Mouse (Mus musculus) heart, embryonic 14.5 days (tissue): ENCODE measurements around the gene Kcnip1. TPM values are rescaled to one million over a fixed set of nuclear protein-coding genes. Genes with fewer than 3 reads are reported as not detected.

Experiments
- ATAC-seq: fragments of 200-750 bp; cut with Nextera tagmentation; 2 replicates; pipeline ENCODE4 v1.8.0; 2017; ENCODE audit warnings: low read depth, moderate TSS enrichment; ENCODE audit not compliant: insufficient number of reproducible peaks, insufficient read depth, low FRiP score
- H3K27ac ChIP-seq, 2 experiments: fragments of 200-500 bp in 1 of 2; fragments of 300-500 bp in 1 of 2; sonication (generic) in 1 of 2; replicated peaks in 1 of 2; 2 replicates each; pipeline ENCODE4 v1.5.1; 2012 to 2014; ENCODE audit warnings: low read depth in 2 of 2, low read length in 2 of 2, control low read depth in 1 of 2, mild to moderate bottlenecking in 1 of 2, mixed read lengths in 1 of 2; ENCODE audit not compliant: control insufficient read depth in 1 of 2, insufficient read depth in 1 of 2
- H3K27me3 ChIP-seq: fragments of 300-500 bp; sonication (generic); 2 replicates; pipeline ENCODE4 v1.6.1; 2014; ENCODE audit warnings: mild to moderate bottlenecking, low read length, control low read depth; ENCODE audit not compliant: control insufficient read depth, insufficient read depth
- H3K36me3 ChIP-seq: fragments of 300-500 bp; sonication (generic); 2 replicates; pipeline ENCODE4 v1.6.1; 2014; ENCODE audit warnings: mild to moderate bottlenecking, control low read depth, low read length, mixed read lengths; ENCODE audit not compliant: control insufficient read depth, insufficient read depth
- H3K4me1 ChIP-seq, 2 experiments: fragments of 200-500 bp in 1 of 2; fragments of 300-500 bp in 1 of 2; sonication (generic) in 1 of 2; 2 replicates each; pipeline ENCODE4 v1.6.1; 2012 to 2014; ENCODE audit warnings: low read length in 2 of 2, control low read depth in 1 of 2, mixed read lengths in 1 of 2; ENCODE audit not compliant: control insufficient read depth in 2 of 2, insufficient read depth in 2 of 2
- H3K4me2 ChIP-seq: fragments of 300-500 bp; sonication (generic); 2 replicates; pipeline ENCODE4 v1.6.1; 2014; ENCODE audit warnings: mild to moderate bottlenecking, low read length
- H3K4me3 ChIP-seq, 2 experiments: fragments of 200-500 bp in 1 of 2; fragments of 300-500 bp in 1 of 2; sonication (generic) in 1 of 2; 2 replicates each; pipeline ENCODE4 v1.5.1; 2012 to 2014; ENCODE audit warnings: low read length in 2 of 2, mild to moderate bottlenecking in 2 of 2, control low read depth in 1 of 2, low read depth in 1 of 2, moderate library complexity in 1 of 2; ENCODE audit not compliant: control insufficient read depth in 1 of 2, insufficient read depth in 1 of 2
- H3K9ac ChIP-seq: fragments of 300-500 bp; sonication (generic); 2 replicates; pipeline ENCODE4 v1.6.1; 2014; ENCODE audit warnings: mild to moderate bottlenecking, low read length
- H3K9me3 ChIP-seq: fragments of 300-500 bp; sonication (generic); 2 replicates; pipeline ENCODE4 v1.6.1; 2016; ENCODE audit warnings: low read length, control low read depth; ENCODE audit not compliant: control insufficient read depth
- WGBS: fragments of 180-500 bp; shearing (Covaris S2); extraction: QIAGEN DNeasy Blood & Tissue Kit; methylation state at CpG from one replicate; pipeline ENCODE4 v1.1.7; 2014; 5-methylcytosine and 5-hydroxymethylcytosine counted together
- polyA plus RNA-seq: library from polyadenylated mRNA; unstranded; fragments of >200 nt; fragmentation: Nextera tagmentation; extraction: Ambion mirVana; gene quantifications from 2 replicates; pipeline ENCODE4 v1.2.1, GENCODE M21; 2014

The Kcnip1 gene
- polyA plus RNA-seq, 1 experiment from 2014 or later, result 0.11 TPM

DNA sequence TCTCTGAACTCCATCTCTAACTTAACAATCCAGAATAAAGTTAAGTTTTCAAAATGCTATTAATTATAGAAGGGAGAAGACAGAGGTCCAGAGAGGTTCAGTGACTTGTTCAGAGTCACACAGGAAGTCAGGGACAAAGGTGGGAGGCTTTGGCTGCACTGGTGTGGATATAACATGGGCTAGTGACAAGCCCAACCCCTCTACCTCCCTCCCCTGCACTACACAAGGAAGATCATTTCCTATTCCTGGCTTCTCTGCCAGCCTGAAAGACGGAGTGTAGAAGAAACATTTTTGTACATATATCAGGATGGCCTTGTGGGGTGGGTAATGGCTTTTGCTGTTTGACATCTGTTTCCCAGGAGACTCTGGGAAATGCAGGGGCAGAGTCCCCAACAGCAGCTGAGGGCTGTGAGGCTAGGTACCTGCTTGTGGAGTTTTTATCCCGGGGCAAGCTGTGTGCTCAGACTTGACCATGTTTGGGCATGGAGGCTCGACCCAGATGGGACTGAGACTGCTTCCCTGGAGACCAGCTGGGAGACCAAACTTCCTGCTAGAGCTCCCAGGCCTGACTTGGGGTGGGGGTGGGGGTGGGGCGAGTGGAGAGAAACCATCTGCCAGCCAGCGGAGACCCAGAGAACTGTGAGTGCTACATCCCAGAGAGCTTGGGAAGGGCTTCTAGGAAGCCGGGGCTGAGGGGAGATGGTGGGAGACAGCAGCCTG is 30.1 kb downstream of the Kcnip1 start, which contains the start of gene Kcnmb1:
Kcnmb1 (plus strand) TSS at position 326 of the 720 bp plus-strand sequence.
- H3K9ac ChIP-seq, result peak within 1 kb of the TSS; percentile 1; the same call in 1 of the 2 replicates
- ATAC-seq, result no peak
- WGBS, result 3% methylated on average over 6 of the region's 6 CpGs
- no peaks in the 10 kb centered on the region for H3K36me3 ChIP-seq
- H3K9me3 ChIP-seq, result no peaks in the 10 kb centered on the region
- peak within 1 kb of the TSS; percentile 14 to 24; a peak in 1 of 4 replicates for H3K4me3 ChIP-seq
- no peaks in the 10 kb centered on the region for H3K27me3 ChIP-seq
- H3K4me2 ChIP-seq, result peak within 1 kb of the TSS; percentile 46
- H3K4me1 ChIP-seq, result peaks cover 9 to 13% of the 10 kb centered on the region in 2 experiments; a peak in 2 of 4 replicates
- H3K27ac ChIP-seq, result peak within 1 kb of the TSS in 1 of 2 experiments; percentile 39; a peak in 1 of 4 replicates

DNA sequence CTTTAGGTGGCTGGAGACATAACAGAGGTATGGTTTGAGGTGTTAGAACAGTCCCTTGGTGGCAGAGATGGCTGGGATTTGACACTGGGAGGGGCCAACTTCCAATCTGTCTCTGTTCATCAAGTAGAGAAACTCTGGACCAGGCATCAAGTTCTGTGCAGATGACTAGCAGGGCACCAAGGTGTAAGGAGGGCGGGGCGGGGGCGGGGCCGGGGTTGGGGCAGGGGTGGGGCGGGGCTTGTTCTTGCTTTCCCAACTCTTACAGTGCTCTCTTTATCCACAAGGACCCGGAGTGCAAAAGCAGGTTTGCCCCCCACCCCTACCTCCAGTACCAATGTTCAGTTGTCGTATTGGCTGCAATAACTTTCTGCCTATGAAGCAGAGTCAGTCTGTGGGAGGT is 30.8 kb downstream of the Kcnip1 start:
- Histone ChIP-seq H3K9ac (no peak overlapping the region), H3K4me2 (no peak overlapping the region), H3K27me3 (no peaks in the 10 kb centered on the region), H3K4me3 (no peak overlapping the region), H3K4me1 (peaks cover 9 to 13% of the 10 kb centered on the region in 2 experiments; a peak in 2 of 4 replicates), H3K36me3 (no peaks in the 10 kb centered on the region), H3K9me3 (no peaks in the 10 kb centered on the region), H3K27ac (no peak overlapping the region)
- no peak for ATAC-seq
- WGBS, result 32% methylated on average over 7 of the region's 7 CpGs

DNA sequence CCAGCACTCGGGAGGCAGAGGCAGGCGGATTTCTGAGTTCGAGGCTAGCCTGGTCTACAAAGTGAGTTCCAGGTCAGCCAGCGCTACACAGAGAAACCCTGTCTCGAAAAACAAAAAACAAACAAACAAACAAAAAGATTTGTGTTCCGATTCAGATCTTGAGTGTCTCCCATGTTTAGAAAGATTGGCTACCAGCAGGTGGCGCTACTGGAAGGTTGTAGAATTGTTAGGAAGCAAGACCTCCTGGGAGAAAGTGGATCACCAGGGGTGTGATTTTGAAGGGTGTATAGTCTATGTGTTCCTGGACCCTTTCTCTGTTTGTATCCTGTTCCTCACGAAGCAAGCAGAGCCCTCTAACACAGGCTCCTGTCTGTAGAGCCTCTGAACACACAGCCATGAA is 34.2 kb downstream of the Kcnip1 start:
- Histone ChIP-seq H3K4me1 (peaks cover 8 to 9% of the 10 kb centered on the region in 2 experiments; a peak in 2 of 4 replicates), H3K4me2 (no peak overlapping the region), H3K36me3 (no peaks in the 10 kb centered on the region), H3K9me3 (no peaks in the 10 kb centered on the region), H3K4me3 (no peak overlapping the region), H3K9ac (no peak overlapping the region), H3K27me3 (no peaks in the 10 kb centered on the region), H3K27ac (no peak overlapping the region)
- WGBS, result 73% methylated on average over 8 of the region's 8 CpGs
- ATAC-seq, result no peak

DNA sequence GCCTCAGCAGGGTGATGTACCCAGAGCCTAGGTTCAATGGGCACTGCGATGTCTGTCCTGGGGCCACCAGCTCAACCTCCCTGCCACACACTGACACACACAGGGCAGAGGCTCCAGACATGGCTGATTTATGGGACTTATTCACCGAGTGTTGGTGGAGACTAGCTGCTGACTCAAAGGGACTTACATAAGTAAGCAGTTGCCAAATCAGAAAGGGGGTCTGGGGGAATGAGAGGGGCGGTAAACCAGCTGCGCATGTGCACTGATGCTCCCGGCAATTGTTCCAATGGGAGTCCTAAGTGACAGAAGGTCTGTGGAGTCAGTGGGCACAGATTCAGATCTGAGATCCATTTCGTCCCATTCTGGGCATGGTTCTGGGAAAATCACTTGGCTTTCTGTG is 35.4 kb downstream of the Kcnip1 start:
- WGBS, result 90% methylated on average over 6 of the region's 6 CpGs
- Histone ChIP-seq H3K27me3 (no peaks in the 10 kb centered on the region), H3K36me3 (no peaks in the 10 kb centered on the region), H3K9me3 (no peaks in the 10 kb centered on the region), H3K4me3 (no peak overlapping the region), H3K27ac (no peak overlapping the region), H3K9ac (no peak overlapping the region), H3K4me2 (no peak overlapping the region), H3K4me1 (peaks cover 2 to 3% of the 10 kb centered on the region in 2 experiments; a peak in 1 of 4 replicates)
- no peak for ATAC-seq

DNA sequence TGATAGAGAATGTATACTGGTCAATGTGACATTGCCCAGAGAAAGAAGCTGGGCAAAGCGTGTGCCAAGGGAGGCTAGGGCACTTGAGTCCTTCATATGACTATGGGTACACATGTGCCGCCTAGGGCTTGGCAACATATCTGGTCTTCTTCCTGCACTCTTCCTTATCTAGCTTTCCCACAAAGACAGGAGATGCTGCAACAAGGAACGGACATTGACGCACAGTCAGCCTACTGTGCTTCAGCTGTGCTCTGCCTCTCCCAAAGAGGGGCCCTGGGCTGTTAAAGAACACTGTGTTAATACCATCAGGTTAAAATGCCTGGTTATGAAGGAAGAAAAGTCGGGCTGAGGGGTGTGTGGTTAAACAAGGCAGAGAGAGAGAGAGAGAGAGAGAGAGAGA is 36.3 kb downstream of the Kcnip1 start:
- no peak overlapping the region for H3K9ac ChIP-seq
- ATAC-seq, result no peak
- WGBS, result 65% methylated on average over 5 of the region's 5 CpGs

DNA sequence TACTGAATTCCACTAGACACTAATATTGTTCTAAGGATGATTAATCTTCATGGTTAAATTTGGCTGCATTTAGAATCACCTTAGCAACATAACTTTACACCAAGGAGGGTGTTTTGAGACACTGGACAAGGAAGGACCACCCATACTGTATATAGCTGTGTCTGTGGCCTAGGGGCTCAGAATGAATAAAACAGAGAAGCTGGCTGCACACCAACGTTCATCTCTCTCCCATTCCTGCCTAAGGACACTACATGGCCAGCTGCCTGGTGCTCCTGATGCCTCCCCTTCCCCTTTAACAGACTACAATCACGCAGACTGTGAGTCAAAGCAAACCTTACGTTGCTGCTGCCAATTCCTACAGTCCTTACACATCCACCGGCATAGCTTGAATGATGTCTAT is 37.0 kb downstream of the Kcnip1 start:
- no peaks in the 10 kb centered on the region for H3K4me1 ChIP-seq
- no peaks in the 10 kb centered on the region for H3K36me3 ChIP-seq
- no peak for ATAC-seq
- no peak overlapping the region for H3K4me3 ChIP-seq
- H3K9me3 ChIP-seq, result no peaks in the 10 kb centered on the region
- no peaks in the 10 kb centered on the region for H3K27me3 ChIP-seq
- WGBS, result 72% methylated on average over 4 of the region's 4 CpGs
- H3K27ac ChIP-seq, result no peak overlapping the region
- H3K9ac ChIP-seq, result no peak overlapping the region
- no peak overlapping the region for H3K4me2 ChIP-seq

More for the DNA sequence above, 36.3 kb downstream of the Kcnip1 start:
- Histone ChIP-seq H3K4me3 (no peak overlapping the region), H3K4me1 (no peaks in the 10 kb centered on the region), H3K36me3 (no peaks in the 10 kb centered on the region), H3K4me2 (no peak overlapping the region), H3K27ac (no peak overlapping the region), H3K27me3 (no peaks in the 10 kb centered on the region), H3K9me3 (no peaks in the 10 kb centered on the region)

DNA sequence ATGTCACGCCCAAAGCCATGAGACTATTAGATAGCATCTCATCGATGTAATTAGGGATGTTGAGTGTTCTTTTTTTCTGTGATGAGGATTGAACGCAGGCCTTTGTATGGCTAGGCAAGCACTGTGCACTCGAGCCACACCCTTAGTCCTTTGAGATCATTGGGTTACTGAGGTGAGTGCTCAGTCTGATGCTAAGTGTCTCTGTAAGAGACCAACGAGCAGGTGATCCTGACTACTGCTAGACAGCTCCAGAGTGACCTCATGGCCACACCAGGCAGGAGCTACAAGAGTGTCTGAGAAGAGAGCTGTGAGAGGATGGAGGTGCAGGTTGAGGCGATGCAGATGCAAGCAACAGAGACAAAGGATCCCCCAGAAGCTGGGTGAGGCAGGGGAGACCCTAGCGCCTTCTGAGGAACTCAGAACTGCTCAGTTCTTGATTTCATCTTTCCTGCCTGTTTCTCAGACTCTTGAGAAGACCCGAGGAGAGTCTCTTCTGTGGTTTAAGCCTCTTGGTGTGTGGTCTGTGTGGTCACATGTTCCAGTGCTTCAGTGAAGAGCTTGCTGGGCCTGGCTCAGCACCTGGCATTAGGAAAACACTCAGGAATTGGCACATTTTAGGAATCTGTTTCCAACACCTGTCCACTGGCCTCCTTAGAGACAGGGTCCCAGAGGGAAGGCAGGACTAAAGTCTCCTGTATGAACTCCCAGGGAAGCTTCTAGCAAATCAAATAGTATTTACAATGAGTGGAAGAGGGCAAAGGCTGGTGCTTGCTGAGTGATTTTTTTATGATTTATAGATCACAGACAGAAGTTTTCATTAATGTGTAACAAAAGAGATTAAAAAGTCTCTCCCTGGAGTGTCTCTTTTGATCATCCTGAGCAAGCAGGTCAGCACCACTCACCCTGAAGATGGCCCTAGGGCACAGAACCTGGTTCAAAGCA is 41.0 kb downstream of the Kcnip1 start:
- H3K4me3 ChIP-seq, result no peak overlapping the region
- no peak overlapping the region for H3K4me2 ChIP-seq
- ATAC-seq, result no peak
- H3K27me3 ChIP-seq, result no peaks in the 10 kb centered on the region
- no peak overlapping the region for H3K27ac ChIP-seq
- no peaks in the 10 kb centered on the region for H3K36me3 ChIP-seq
- H3K4me1 ChIP-seq, result no peaks in the 10 kb centered on the region
- H3K9me3 ChIP-seq, result peaks cover 4% of the 10 kb centered on the region; the same call in 1 of the 2 replicates
- 71% methylated on average over 8 of the region's 8 CpGs for WGBS
- H3K9ac ChIP-seq, result no peak overlapping the region
